Mouse (Mus musculus) small intestine, adult 2 months (tissue): Measurements from ENCODE around the gene Lztfl1. TPM values are rescaled to one million over a fixed set of nuclear protein-coding genes. Genes with fewer than 3 reads are reported as not detected.

Source experiments
- H3K27ac ChIP-seq: fragments of 200-500 bp; 2 replicates; pipeline ENCODE4 v1.5.1; 2012; ENCODE audit warnings: low read depth, low read length, control low read depth, inconsistent platforms; ENCODE audit not compliant: insufficient read depth
- H3K27me3 ChIP-seq: fragments of 200-500 bp; 2 replicates; pipeline ENCODE4 v1.6.1; 2012; ENCODE audit warnings: mild to moderate bottlenecking, moderate library complexity, low read length, inconsistent platforms; ENCODE audit not compliant: control insufficient read depth, insufficient read depth
- H3K36me3 ChIP-seq: fragments of 200-500 bp; 2 replicates; pipeline ENCODE4 v1.6.1; 2012; ENCODE audit warnings: mild to moderate bottlenecking, low read length, control low read depth, inconsistent platforms; ENCODE audit not compliant: control insufficient read depth, insufficient read depth
- H3K4me1 ChIP-seq: fragments of 200-500 bp; 2 replicates; pipeline ENCODE4 v1.6.1; 2012; ENCODE audit warnings: low read length, inconsistent platforms, mixed read lengths; ENCODE audit not compliant: control insufficient read depth, insufficient read depth, insufficient read length
- H3K4me3 ChIP-seq: fragments of 200-500 bp; 2 replicates; pipeline ENCODE4 v1.5.1; 2012; ENCODE audit warnings: low read depth, mild to moderate bottlenecking, control low read depth, inconsistent platforms, low read length, moderate library complexity
- CTCF ChIP-seq: fragments of 200-500 bp; IDR thresholded peaks from 2 replicates; pipeline ENCODE4 v1.5.1; 2012; ENCODE audit warnings: low read depth, mild to moderate bottlenecking, control low read depth, inconsistent platforms, low read length, moderate library complexity, mixed read lengths; ENCODE audit not compliant: insufficient replicate concordance, insufficient read length; ENCODE audit errors: extremely low read depth
- POLR2A ChIP-seq: fragments of 200-500 bp; IDR thresholded peaks from 2 replicates; pipeline ENCODE4 v1.6.1; 2012; ENCODE audit warnings: low read depth, mild to moderate bottlenecking, control low read depth, inconsistent platforms, low read length, moderate library complexity
- WGBS: fragments of 180-500 bp; shearing (Covaris S2); methylation state at CpG from one replicate; pipeline ENCODE4 v1.1.7; 2018; 5-methylcytosine and 5-hydroxymethylcytosine counted together
- polyA plus RNA-seq: library from polyadenylated mRNA; depleted of rRNA; stranded (reverse); fragments of >200 nt; gene quantifications from 2 replicates; pipeline ENCODE4 v1.2.3, GENCODE M21; 2012; rRNA removed

The Lztfl1 gene
- 0.32 and 0.43 TPM in 2 replicates for polyA plus RNA-seq

DNA sequence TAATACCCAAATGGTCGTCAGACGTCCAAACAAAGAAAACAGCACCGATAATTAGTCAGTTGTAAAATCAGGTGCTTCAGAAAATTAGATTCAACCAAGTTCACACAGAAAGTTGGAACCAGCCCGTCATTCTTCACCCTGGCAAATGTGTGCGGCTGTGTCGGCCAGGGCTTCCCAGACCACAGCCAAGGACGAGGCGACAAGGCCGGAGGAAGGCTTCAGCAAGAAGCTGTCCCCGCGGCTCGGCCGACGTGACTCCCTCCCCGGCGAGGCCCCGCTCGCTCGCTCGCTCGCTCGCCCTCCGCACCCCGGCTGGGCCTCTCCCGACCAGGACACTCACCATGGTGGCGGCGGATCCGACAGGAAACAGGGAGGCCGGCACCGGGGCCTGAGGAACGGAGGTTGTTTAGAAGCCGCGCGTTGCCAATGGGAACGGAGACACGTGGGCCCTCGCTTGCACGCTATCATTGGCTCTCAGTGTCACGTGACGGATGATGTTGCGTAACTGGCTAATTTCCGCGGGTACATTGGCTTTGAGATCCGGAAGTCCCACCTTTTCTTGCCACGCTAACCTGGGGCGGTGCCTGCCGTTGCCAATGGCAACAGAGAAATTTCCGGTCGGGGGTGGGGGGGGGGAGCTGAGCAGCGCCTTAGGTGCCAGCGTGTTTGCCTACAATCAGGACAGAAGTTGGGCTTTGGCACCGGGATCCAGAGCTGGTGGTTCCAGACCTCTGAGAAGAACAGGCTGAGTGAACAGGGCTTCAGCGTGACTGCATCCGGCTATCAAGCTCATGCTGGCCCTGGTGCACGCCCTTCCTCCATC, at the start of gene Lztfl1:
Gene Lztfl1 (minus strand): TSS at position 512 of the 823 bp plus-strand sequence.
- H3K4me1 ChIP-seq = peaks cover 5% of the 10 kb centered on the region; the same call in 1 of the 2 replicates
- H3K27me3 ChIP-seq = peaks cover 3% of the 10 kb centered on the region; the same call in 1 of the 2 replicates
- peak within 1 kb of the TSS; percentile 32; the same call in 1 of the 2 replicates for H3K27ac ChIP-seq
- peak within 1 kb of the TSS; percentile 83 for H3K4me3 ChIP-seq
- TF ChIP-seq CTCF = no peak
- no peak; the same call in none of the 2 replicates for TF ChIP-seq POLR2A
- H3K36me3 ChIP-seq = 0 out of 2 replicates have a peak, but pooled peaks cover under 1% of the 10 kb centered on the region
- under 1% methylated on average over 55 of the region's 55 CpGs for WGBS

- peak overlapping the region; percentile 41 for H3K27ac ChIP-seq
- TF ChIP-seq CTCF (no peak), POLR2A (no peak)
- H3K36me3 ChIP-seq = no peaks in the 10 kb centered on the region
- H3K4me3 ChIP-seq = peak overlapping the region; percentile 38
- H3K4me1 ChIP-seq = peaks cover 7% of the 10 kb centered on the region; the same call in 1 of the 2 replicates
- WGBS = 86% methylated on average over 3 of the region's 3 CpGs
- no peaks in the 10 kb centered on the region for H3K27me3 ChIP-seq
Measured at GRCm38 (mm10) chr9:123766996-123767395, 49.5 kb upstream of the Lztfl1 start.

- no peak for TF ChIP-seq CTCF
- no peak for TF ChIP-seq POLR2A
- H3K36me3 ChIP-seq = no peaks in the 10 kb centered on the region
- no peaks in the 10 kb centered on the region for H3K27me3 ChIP-seq
- H3K27ac ChIP-seq = no peak overlapping the region
- WGBS = 65% methylated on average over 3 of the region's 3 CpGs
- H3K4me3 ChIP-seq = no peak overlapping the region
- peaks cover 2% of the 10 kb centered on the region; the same call in 1 of the 2 replicates for H3K4me1 ChIP-seq
Measured at GRCm38 (mm10) chr9:123763771-123764170, 46.3 kb upstream of the Lztfl1 start.

- Histone ChIP-seq H3K27ac (no peak overlapping the region), H3K4me1 (no peaks in the 10 kb centered on the region), H3K4me3 (no peak overlapping the region), H3K27me3 (no peaks in the 10 kb centered on the region), H3K36me3 (no peaks in the 10 kb centered on the region)
- TF ChIP-seq CTCF = no peak
- WGBS = 80% methylated on average over 4 of the region's 4 CpGs
Measured at GRCm38 (mm10) chr9:123762886-123763285, 45.4 kb upstream of the Lztfl1 start.

GRCm38 (mm10) chr9:123760806-123761205, 43.3 kb upstream of the Lztfl1 start:
- no peaks in the 10 kb centered on the region for H3K4me1 ChIP-seq
- TF ChIP-seq POLR2A (no peak), CTCF (no peak)
- WGBS = 85% methylated on average over 3 of the region's 3 CpGs
- no peak overlapping the region for H3K4me3 ChIP-seq
- H3K27me3 ChIP-seq = no peaks in the 10 kb centered on the region
- no peaks in the 10 kb centered on the region for H3K36me3 ChIP-seq
- no peak overlapping the region for H3K27ac ChIP-seq

DNA sequence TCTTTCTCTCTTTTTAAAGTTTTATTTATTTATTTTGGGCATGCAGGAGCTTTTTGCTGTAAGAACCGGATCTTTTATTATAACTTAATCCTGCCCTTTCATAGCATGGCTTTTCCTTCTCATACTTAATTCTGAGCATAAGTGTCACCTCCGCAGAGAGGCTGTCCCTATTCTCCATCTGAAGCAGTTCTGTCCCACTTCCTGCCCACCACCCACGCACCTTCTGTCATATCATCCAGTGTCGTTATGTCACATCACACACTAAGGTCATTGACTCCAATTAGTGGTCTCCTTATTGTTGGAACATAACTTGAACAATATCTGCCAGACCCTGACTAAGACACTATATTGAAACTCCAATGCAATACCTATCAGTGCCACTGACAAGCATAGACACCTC, 41.1 kb upstream of the Lztfl1 start:
- 66% methylated on average over 4 of the region's 4 CpGs for WGBS

GRCm38 (mm10) chr9:123758156-123758555, 40.7 kb upstream of the Lztfl1 start:
- Histone ChIP-seq H3K27ac (no peak overlapping the region), H3K4me3 (no peak overlapping the region), H3K27me3 (no peaks in the 10 kb centered on the region), H3K36me3 (no peaks in the 10 kb centered on the region), H3K4me1 (no peaks in the 10 kb centered on the region; the same call in 1 of the 2 replicates)
- 73% methylated on average over 1 of the region's 1 CpGs for WGBS
- TF ChIP-seq CTCF (no peak), POLR2A (no peak)

More for the DNA sequence above, 41.1 kb upstream of the Lztfl1 start:
- no peak for TF ChIP-seq POLR2A
- no peak for TF ChIP-seq CTCF
- H3K27ac ChIP-seq = no peak overlapping the region
- H3K36me3 ChIP-seq = no peaks in the 10 kb centered on the region
- H3K4me3 ChIP-seq = no peak overlapping the region
- no peaks in the 10 kb centered on the region; the same call in 1 of the 2 replicates for H3K4me1 ChIP-seq
- no peaks in the 10 kb centered on the region for H3K27me3 ChIP-seq
